Mouse (Mus musculus) bone marrow macrophage, adult 2 months (primary cell): ENCODE results near the gene Pdcd10. TPM values are rescaled to one million over a fixed set of nuclear protein-coding genes. Genes with fewer than 3 reads are reported as not detected.

ENCODE experiments used
- H3K27ac ChIP-seq: 2 replicates; pipeline ENCODE4 v1.5.1; 2012; ENCODE audit warnings: low read depth, low read length; ENCODE audit not compliant: insufficient read depth
- H3K4me1 ChIP-seq: 2 replicates; pipeline ENCODE4 v1.6.1; 2012; ENCODE audit warnings: low read length; ENCODE audit not compliant: control insufficient read depth, insufficient read depth
- H3K4me3 ChIP-seq: 2 replicates; pipeline ENCODE4 v1.5.1; 2012; ENCODE audit warnings: mild to moderate bottlenecking, low read length, moderate library complexity; ENCODE audit not compliant: insufficient read depth
- CTCF ChIP-seq: IDR thresholded peaks from 2 replicates; pipeline ENCODE4 v1.5.1; 2012; ENCODE audit warnings: low read depth, mild to moderate bottlenecking, low read length, moderate library complexity
- POLR2A ChIP-seq: IDR thresholded peaks from 2 replicates; pipeline ENCODE4 v1.6.1; 2012; ENCODE audit warnings: mild to moderate bottlenecking, low read depth, low read length, borderline replicate concordance
- polyA plus RNA-seq: library from polyadenylated mRNA; stranded (reverse); fragments of >200 nt; gene quantifications from 2 replicates; pipeline ENCODE4 v1.2.4, GENCODE M21; 2012; ENCODE audit not compliant: missing spikeins, insufficient read depth, insufficient read length

Pdcd10 gene
- 106 and 110 TPM in 2 replicates for polyA plus RNA-seq

GRCm38 (mm10) chr3:75556695-75557291 is at the start of gene Pdcd10:
Gene Pdcd10, minus strand, starts transcription at chr3:75556856.
- H3K4me3 ChIP-seq, result peak within 1 kb of the TSS; percentile 81
- TF ChIP-seq POLR2A, result 0 out of 2 replicates have a peak, but pooled peaks have one; percentile 40
- TF ChIP-seq CTCF, result no peak

GRCm38 (mm10) chr3:75584898-75585297 is 28.2 kb upstream of the Pdcd10 start:
- Histone ChIP-seq H3K4me1 (no peaks in the 10 kb centered on the region), H3K4me3 (no peak overlapping the region), H3K27ac (no peak overlapping the region)
- TF ChIP-seq CTCF (no peak), POLR2A (no peak)

More at GRCm38 (mm10) chr3:75556695-75557291, at the start of gene Pdcd10:
- H3K27ac ChIP-seq, result peak within 1 kb of the TSS; percentile 51
- peaks cover 4% of the 10 kb centered on the region; the same call in 1 of the 2 replicates for H3K4me1 ChIP-seq

- TF ChIP-seq CTCF (no peak), POLR2A (no peak)
- Histone ChIP-seq H3K4me1 (no peaks in the 10 kb centered on the region), H3K27ac (no peak overlapping the region), H3K4me3 (no peak overlapping the region)
Observed at GRCm38 (mm10) chr3:75583293-75583692, 26.6 kb upstream of the Pdcd10 start.

- H3K4me1 ChIP-seq, result no peaks in the 10 kb centered on the region
- H3K27ac ChIP-seq, result no peak overlapping the region
- no peak overlapping the region for H3K4me3 ChIP-seq
- TF ChIP-seq CTCF, result no peak; the same call in 1 of the 2 replicates
Observed at GRCm38 (mm10) chr3:75579352-75579751, 22.7 kb upstream of the Pdcd10 start.

- H3K4me3 ChIP-seq, result no peak overlapping the region
- H3K4me1 ChIP-seq, result no peaks in the 10 kb centered on the region
- no peak overlapping the region for H3K27ac ChIP-seq
- no peak for TF ChIP-seq POLR2A
- TF ChIP-seq CTCF, result no peak
Observed at GRCm38 (mm10) chr3:75575582-75575981, 18.9 kb upstream of the Pdcd10 start.

- no peaks in the 10 kb centered on the region for H3K4me1 ChIP-seq
- H3K27ac ChIP-seq, result no peak overlapping the region
- TF ChIP-seq POLR2A (no peak), CTCF (no peak)
- no peak overlapping the region for H3K4me3 ChIP-seq
Observed at GRCm38 (mm10) chr3:75574074-75574473, 17.4 kb upstream of the Pdcd10 start.

GRCm38 (mm10) chr3:75557292-75557691 is 636 bp upstream of the Pdcd10 start, which contains the start of gene Serpini1:
Gene Serpini1, plus strand, starts transcription at chr3:75557547.
- peaks cover 4% of the 10 kb centered on the region; the same call in 1 of the 2 replicates for H3K4me1 ChIP-seq
- H3K4me3 ChIP-seq, result peak within 1 kb of the TSS; percentile 81
- H3K27ac ChIP-seq, result peak within 1 kb of the TSS; percentile 51
- TF ChIP-seq POLR2A, result no peak
- no peak for TF ChIP-seq CTCF

- Histone ChIP-seq H3K4me3 (peak overlapping the region; percentile 78), H3K27ac (peak overlapping the region; percentile 51), H3K4me1 (peaks cover 4% of the 10 kb centered on the region; the same call in 1 of the 2 replicates)
- TF ChIP-seq CTCF (no peak), POLR2A (no peak)
Observed at GRCm38 (mm10) chr3:75556121-75556694, 448 bp downstream of the Pdcd10 start.

- no peak for TF ChIP-seq POLR2A
- no peak for TF ChIP-seq CTCF
- peaks cover 2% of the 10 kb centered on the region; the same call in 1 of the 2 replicates for H3K4me1 ChIP-seq
- H3K4me3 ChIP-seq, result no peak overlapping the region
- H3K27ac ChIP-seq, result no peak overlapping the region
Observed at GRCm38 (mm10) chr3:75551248-75551647, 5.4 kb downstream of the Pdcd10 start.

- TF ChIP-seq CTCF (no peak), POLR2A (no peak)
- Histone ChIP-seq H3K4me1 (0 out of 2 replicates have a peak, but pooled peaks cover 3% of the 10 kb centered on the region), H3K4me3 (no peak overlapping the region), H3K27ac (no peak overlapping the region)
Observed at GRCm38 (mm10) chr3:75544287-75544686, 12.4 kb downstream of the Pdcd10 start.
